Mouse (Mus musculus) gonadal fat pad, adult 2 months (tissue): ENCODE measurements around the gene Slc39a12. TPM values are rescaled to one million over a fixed set of nuclear protein-coding genes. Genes with fewer than 3 reads are reported as not detected.

ENCODE experiments used
- polyA plus RNA-seq: library from polyadenylated mRNA; depleted of rRNA; stranded (reverse); fragments of >200 nt; gene quantifications from 2 replicates; pipeline ENCODE4 v1.2.3, GENCODE M21; 2012; rRNA removed

Gene Slc39a12
- polyA plus RNA-seq, 1 experiment: 0.04 TPM

Other genes starting within 250 kb of the Slc39a12 start
- gene Tmem236, start 213.8 kb upstream of the Slc39a12 start, polyA plus RNA-seq: not detected in 2 replicates
- gene Mrc1, start 158.9 kb upstream of the Slc39a12 start, polyA plus RNA-seq: 7.8 and 9.6 TPM in 2 replicates
- gene Cacnb2, start 214.8 kb downstream of the Slc39a12 start, polyA plus RNA-seq: 2.2 and 2.5 TPM in 2 replicates